Mouse (Mus musculus) spleen, adult 2 months (tissue): ENCODE data around the gene Epha1.

ENCODE experiments used
- CTCF ChIP-seq: fragments of 200-500 bp; IDR thresholded peaks from 2 replicates; pipeline ENCODE4 v1.5.1; 2011; ENCODE audit warnings: mild to moderate bottlenecking, inconsistent platforms; ENCODE audit not compliant: insufficient read depth, insufficient read length, insufficient replicate concordance; ENCODE audit errors: extremely low read depth
- POLR2A ChIP-seq: fragments of 200-500 bp; IDR thresholded peaks from 2 replicates; pipeline ENCODE4 v1.6.1; 2011; ENCODE audit warnings: low read depth, low read length, inconsistent platforms

DNA sequence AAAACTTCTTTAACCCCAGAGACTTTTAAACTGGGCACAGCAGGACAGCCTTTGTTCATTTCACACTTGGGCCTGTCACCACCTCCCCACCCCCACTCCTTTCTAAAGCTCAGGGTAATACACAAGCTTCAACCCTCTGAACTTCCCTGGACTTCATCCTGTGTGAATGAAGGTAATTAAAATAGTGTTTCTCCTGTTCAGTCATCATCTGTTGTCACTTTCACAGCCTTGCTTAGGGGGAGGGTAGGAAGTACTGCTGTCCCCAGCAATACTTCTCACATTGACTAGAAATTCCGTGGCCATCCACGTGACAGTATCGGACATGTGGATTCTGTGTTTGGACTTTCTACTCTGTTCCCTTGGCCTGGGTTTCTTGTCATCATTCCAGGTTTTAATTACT, 3.2 kb downstream of the Epha1 start:
- TF ChIP-seq POLR2A (no peak), CTCF (no peak)
